Mouse (Mus musculus) CH12.LX (cell line): ENCODE data around the gene Scin. TPM values are rescaled to one million over a fixed set of nuclear protein-coding genes. Genes with fewer than 3 reads are reported as not detected.
"Not testable (repeated sequence)": the region's sequence is repeated elsewhere in the genome, so short reads cannot be mapped to it uniquely, and the experiment has no call there.

Source experiments
- DNase-seq: peaks from one replicate; pipeline ENCODE4 v3.0.0-alpha.2; 2013; ENCODE audit errors: extremely low read depth
- H3K27ac ChIP-seq: 2 replicates; pipeline ENCODE4 v1.5.1; 2012; ENCODE audit warnings: low read depth, mild to moderate bottlenecking, control low read depth, moderate library complexity; ENCODE audit not compliant: insufficient read depth
- H3K27me3 ChIP-seq: replicated peaks from 2 replicates; pipeline ENCODE3; 2012; ENCODE audit warnings: inconsistent platforms
- H3K36me3 ChIP-seq, 2 experiments: replicated peaks in 1 of 2; 2 replicates each; pipeline versions ENCODE3 to v1.6.1; 2012; ENCODE audit warnings: inconsistent platforms in 1 of 2, low read length in 1 of 2, mild to moderate bottlenecking in 1 of 2, mixed read lengths in 1 of 2, moderate library complexity in 1 of 2; ENCODE audit not compliant: control insufficient read depth in 1 of 2, insufficient read depth in 1 of 2
- H3K4me1 ChIP-seq, 2 experiments: 2 replicates each; pipeline ENCODE4 v1.6.1; 2012; ENCODE audit warnings: inconsistent platforms in 1 of 2, moderate library complexity in 1 of 2; ENCODE audit not compliant: insufficient read depth in 2 of 2, control insufficient read depth in 1 of 2
- H3K4me2 ChIP-seq: 2 replicates; pipeline ENCODE4 v1.6.1; 2012; ENCODE audit warnings: low read depth, mild to moderate bottlenecking, control low read depth; ENCODE audit not compliant: poor library complexity, insufficient read depth, severe bottlenecking
- H3K4me3 ChIP-seq, 3 experiments: fragments of 150-350 bp in 1 of 3; sonication (generic) in 1 of 3; replicated peaks in 1 of 3; 2 replicates each; pipeline versions ENCODE3 to v1.5.1; 2011 to 2012; ENCODE audit warnings: low read depth in 2 of 3, low read length in 2 of 3, mild to moderate bottlenecking in 2 of 3, moderate library complexity in 2 of 3, control low read depth in 1 of 3, improper control_type of control experiment in 1 of 3, inconsistent platforms in 1 of 3, mixed read lengths in 1 of 3; ENCODE audit not compliant: poor library complexity in 1 of 3
- H3K79me2 ChIP-seq: replicated peaks from 2 replicates; pipeline ENCODE4 v1.6.1; 2012; ENCODE audit warnings: mild to moderate bottlenecking, moderate library complexity; ENCODE audit not compliant: control insufficient read depth, poor library complexity, insufficient read depth, severe bottlenecking; ENCODE audit errors: extremely low read depth
- H3K9ac ChIP-seq: 2 replicates; pipeline ENCODE4 v1.6.1; 2012; ENCODE audit warnings: low read depth, mild to moderate bottlenecking, control low read depth, moderate library complexity; ENCODE audit not compliant: insufficient read depth
- H3K9me3 ChIP-seq: replicated peaks from 2 replicates; pipeline ENCODE3; 2012; ENCODE audit warnings: low read length, inconsistent platforms, mixed read lengths
- CHD1 ChIP-seq: IDR thresholded peaks from 2 replicates; pipeline ENCODE4 v1.6.1; 2012; ENCODE audit warnings: low read depth, low read length, improper control_type of control experiment, inconsistent platforms
- ELF1 ChIP-seq: IDR thresholded peaks from 2 replicates; pipeline ENCODE4 v1.6.1; 2014; ENCODE audit warnings: low read depth, mild to moderate bottlenecking, inconsistent platforms, low read length, improper control_type of control experiment
- EP300 ChIP-seq: IDR thresholded peaks from 2 replicates; pipeline ENCODE4 v1.6.1; 2011; ENCODE audit warnings: low read length, improper control_type of control experiment
- ETS1 ChIP-seq: conservative IDR thresholded peaks from 2 replicates; pipeline ENCODE4 v1.6.1; 2012; ENCODE audit warnings: low read depth, mild to moderate bottlenecking, inconsistent platforms, low read length, improper control_type of control experiment, moderate library complexity
- GABPA ChIP-seq: IDR thresholded peaks from 2 replicates; pipeline ENCODE4 v1.6.1; 2012; ENCODE audit warnings: low read depth, low read length, improper control_type of control experiment, inconsistent platforms; ENCODE audit not compliant: insufficient replicate concordance
- IRF4 ChIP-seq: IDR thresholded peaks from 2 replicates; pipeline ENCODE4 v1.6.1; 2014; ENCODE audit warnings: low read depth, mild to moderate bottlenecking, inconsistent platforms, low read length, improper control_type of control experiment
- JUND ChIP-seq: conservative IDR thresholded peaks from 2 replicates; pipeline ENCODE4 v1.6.1; 2011; ENCODE audit warnings: low read depth, low read length, improper control_type of control experiment
- KAT2A ChIP-seq: IDR thresholded peaks from 2 replicates; pipeline ENCODE4 v1.6.1; 2012; ENCODE audit warnings: low read length, improper control_type of control experiment, inconsistent platforms; ENCODE audit not compliant: insufficient replicate concordance
- MEF2A ChIP-seq: IDR thresholded peaks from 2 replicates; pipeline ENCODE4 v1.6.1; 2014; ENCODE audit warnings: low read depth, mild to moderate bottlenecking, inconsistent platforms, low read length, improper control_type of control experiment, borderline replicate concordance
- MYC ChIP-seq: IDR thresholded peaks from 2 replicates; pipeline ENCODE4 v1.6.1; 2011; ENCODE audit warnings: low read depth, mild to moderate bottlenecking, improper control_type of control experiment, low read length
- NRF1 ChIP-seq: IDR thresholded peaks from 2 replicates; pipeline ENCODE4 v1.6.1; 2014; ENCODE audit warnings: low read depth, mild to moderate bottlenecking, inconsistent platforms, low read length, improper control_type of control experiment, moderate library complexity
- POLR2A ChIP-seq: IDR thresholded peaks from 2 replicates; pipeline ENCODE4 v1.6.1; 2011; ENCODE audit warnings: low read depth, mild to moderate bottlenecking, improper control_type of control experiment, low read length
- RAD21 ChIP-seq: IDR thresholded peaks from 2 replicates; pipeline ENCODE4 v1.6.1; 2011; ENCODE audit warnings: low read depth, mild to moderate bottlenecking, low read length, improper control_type of control experiment, moderate library complexity
- RCOR1 ChIP-seq: conservative IDR thresholded peaks from 2 replicates; pipeline ENCODE4 v1.6.1; 2012; ENCODE audit warnings: low read depth, mild to moderate bottlenecking, inconsistent platforms, low read length, improper control_type of control experiment
- TCF12 ChIP-seq: IDR thresholded peaks from 2 replicates; pipeline ENCODE4 v1.6.1; 2014; ENCODE audit warnings: low read depth, mild to moderate bottlenecking, inconsistent platforms, low read length, improper control_type of control experiment
- USF1 ChIP-seq: IDR thresholded peaks from 2 replicates; pipeline ENCODE4 v1.6.1; 2014; ENCODE audit warnings: low read depth, mild to moderate bottlenecking, inconsistent platforms, low read length, improper control_type of control experiment
- ZMIZ1 ChIP-seq: IDR thresholded peaks from 2 replicates; pipeline ENCODE4 v1.6.1; 2012; ENCODE audit warnings: low read depth, mild to moderate bottlenecking, inconsistent platforms, low read length, improper control_type of control experiment
- ZNF384 ChIP-seq: IDR thresholded peaks from 2 replicates; pipeline ENCODE4 v1.6.1; 2012; ENCODE audit warnings: low read depth, low read length, improper control_type of control experiment, inconsistent platforms
- dilution Hi-C: fragments of 300-500 bp; cut with MboI; formaldehyde crosslinking; loops from 2 replicates; pipeline ENCODE4 v1.14.3; 2020; ENCODE audit warnings: low sequenced_read_pairs; ENCODE audit not compliant: extremely low pct_unique_long_range_greater_than_20kb, extremely low pct_ligation_motif_present
- in situ Hi-C: fragments of 300-500 bp; cut with MboI; formaldehyde crosslinking; loops from 3 replicates; pipeline ENCODE4 v1.14.3; 2019; ENCODE audit warnings: low sequenced_read_pairs, low pct_ligation_motif_present, low pct_unique_long_range_greater_than_20kb, mixed read lengths
- polyA plus RNA-seq: library from polyadenylated mRNA; unstranded; fragments of >175 nt; gene quantifications from 2 replicates; pipeline ENCODE4 v1.2.1, GENCODE M21; 2012; ENCODE audit warnings: low read depth; ENCODE audit not compliant: insufficient read length
- total RNA-seq, 2 experiments: library from RNA; depleted of rRNA; stranded (reverse); fragments of 300-350 nt in 1 of 2; fragments of >200 nt in 1 of 2; gene quantifications; 2 replicates each; pipeline ENCODE4 v1.2.3; 2012 to 2014

The Scin gene
- total and polyA plus RNA-seq, 3 experiments, result not detected

DNA sequence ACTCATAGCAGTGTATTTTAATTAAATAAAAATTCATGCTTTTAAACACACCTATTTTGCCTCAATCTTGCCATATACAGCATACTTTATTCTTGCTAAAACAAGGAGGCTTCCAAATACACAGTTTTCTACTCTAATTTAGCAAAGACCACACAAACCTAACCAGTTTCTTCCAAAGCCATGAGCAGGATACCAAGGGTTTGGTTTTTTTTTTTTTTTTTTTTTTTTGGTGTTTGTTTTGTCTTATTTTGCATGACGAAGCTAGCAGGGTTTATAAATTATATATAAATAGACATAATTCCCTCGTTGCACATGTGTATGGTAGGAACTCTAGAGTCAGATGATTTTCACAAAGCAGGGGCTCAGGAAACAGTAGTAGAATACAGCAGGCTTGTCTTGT is 42.1 kb upstream of the Scin start:
- Histone ChIP-seq H3K4me2 (no peak overlapping the region), H3K9ac (no peak overlapping the region), H3K9me3 (peaks cover 1% of the 10 kb centered on the region), H3K27ac (no peak overlapping the region), H3K4me1 (no peaks in the 10 kb centered on the region), H3K79me2 (no peaks in the 10 kb centered on the region), H3K4me3 (no peak overlapping the region), H3K27me3 (no peaks in the 10 kb centered on the region), H3K36me3 (no peaks in the 10 kb centered on the region)
- in situ Hi-C loops, result loop anchor here (5.0 kb wide), 1 partner anchor 651 kb away; no protein-coding TSS in a partner anchor
- dilution Hi-C loops, result no loop called here
- TF ChIP-seq NRF1 (no peak), GABPA (no peak), ZMIZ1 (no peak), MYC (no peak), ETS1 (no peak), CHD1 (no peak), RAD21 (no peak), EP300 (no peak), KAT2A (no peak), ELF1 (no peak), POLR2A (no peak), ZNF384 (no peak), MEF2A (no peak), IRF4 (no peak), RCOR1 (no peak), TCF12 (no peak), JUND (no peak), USF1 (no peak)
- DNase-seq, result no peak

DNA sequence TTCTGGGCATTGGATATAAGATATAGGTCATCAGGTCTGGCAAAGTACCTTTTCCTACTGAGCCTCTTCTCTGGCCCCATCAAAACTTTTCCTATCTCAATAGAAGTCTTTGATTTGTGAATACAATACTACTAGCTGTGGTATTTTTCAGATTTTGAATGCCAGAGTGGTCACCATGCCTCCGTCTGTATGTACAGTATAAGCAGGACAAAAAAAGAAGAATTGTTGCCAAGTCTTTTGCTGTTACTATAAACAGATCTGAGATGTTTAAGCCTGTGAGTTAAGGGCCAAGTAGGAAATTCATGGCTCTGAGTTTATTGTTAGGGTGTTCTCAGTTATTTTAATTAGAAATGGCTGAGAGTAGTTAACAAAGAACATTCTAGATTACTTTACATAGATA is 41.1 kb upstream of the Scin start:
- H3K27me3 ChIP-seq, H3K9ac ChIP-seq, H3K9me3 ChIP-seq, H3K27ac ChIP-seq, H3K4me1 ChIP-seq, H3K79me2 ChIP-seq, dilution Hi-C loops, DNase-seq, H3K36me3 ChIP-seq, H3K4me3 ChIP-seq, H3K4me2 ChIP-seq: not testable (repeated sequence)
- in situ Hi-C loops, result loop anchor here (5.0 kb wide), 1 partner anchor 652 kb away; no protein-coding TSS in a partner anchor
